Mouse (Mus musculus): ENCODE results near the gene Elp4. TPM values are rescaled to one million over a fixed set of nuclear protein-coding genes. Genes with fewer than 3 reads are reported as not detected.

Elp4 gene
- total RNA-seq, 2 experiments from 2014 or later, result 0.38 to 1.6 TPM

DNA sequence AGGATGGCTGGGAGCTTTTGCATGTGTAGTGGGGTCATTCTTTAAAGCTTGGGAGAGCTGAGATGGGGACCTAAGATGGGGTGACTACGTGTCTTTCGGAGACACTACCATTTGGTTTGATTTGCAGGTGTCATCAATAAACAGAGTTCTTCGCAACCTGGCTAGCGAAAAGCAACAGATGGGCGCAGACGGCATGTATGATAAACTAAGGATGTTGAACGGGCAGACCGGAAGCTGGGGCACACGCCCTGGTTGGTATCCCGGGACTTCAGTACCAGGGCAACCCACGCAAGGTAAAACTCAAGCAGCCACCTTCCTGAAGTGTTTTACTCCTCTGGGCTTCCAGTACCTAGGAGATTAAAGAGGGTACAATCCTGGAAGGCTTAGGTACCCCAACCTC is 218.7 kb downstream of the Elp4 start:
- no peak for ATAC-seq (replicated peaks; ENCODE audit: low FRiP score, poor library complexity, severe bottlenecking)

DNA sequence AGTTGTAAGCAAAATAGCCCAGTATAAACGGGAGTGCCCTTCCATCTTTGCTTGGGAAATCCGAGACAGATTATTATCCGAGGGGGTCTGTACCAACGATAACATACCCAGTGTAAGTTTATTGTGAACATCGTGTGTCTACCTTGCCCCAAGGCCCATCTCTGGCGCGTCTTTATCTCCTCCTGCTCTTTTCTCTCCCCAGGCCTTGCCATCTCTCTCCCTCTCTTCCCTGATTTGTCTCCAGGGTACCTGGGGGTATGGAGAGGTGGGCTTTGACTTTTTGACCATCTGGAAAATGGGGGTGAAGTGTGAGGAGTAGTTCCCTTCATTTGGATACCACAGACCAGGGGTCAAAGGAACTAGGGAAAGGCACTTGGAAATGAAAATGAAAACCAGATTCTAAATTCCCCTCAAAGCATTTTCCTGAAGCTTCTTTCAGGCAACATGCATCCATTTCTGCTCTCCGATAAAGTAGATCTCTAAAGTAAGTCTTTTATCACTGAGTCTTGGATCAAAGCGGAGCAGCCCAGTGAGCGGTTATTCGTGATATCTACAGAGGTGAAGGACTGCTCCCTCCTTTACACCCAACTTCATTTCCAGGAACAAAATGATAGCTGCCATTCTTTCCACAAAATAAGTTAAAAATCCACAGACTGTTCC is 219.2 kb downstream of the Elp4 start:
- ATAC-seq (replicated peaks; ENCODE audit: low FRiP score, poor library complexity, severe bottlenecking), result no peak

DNA sequence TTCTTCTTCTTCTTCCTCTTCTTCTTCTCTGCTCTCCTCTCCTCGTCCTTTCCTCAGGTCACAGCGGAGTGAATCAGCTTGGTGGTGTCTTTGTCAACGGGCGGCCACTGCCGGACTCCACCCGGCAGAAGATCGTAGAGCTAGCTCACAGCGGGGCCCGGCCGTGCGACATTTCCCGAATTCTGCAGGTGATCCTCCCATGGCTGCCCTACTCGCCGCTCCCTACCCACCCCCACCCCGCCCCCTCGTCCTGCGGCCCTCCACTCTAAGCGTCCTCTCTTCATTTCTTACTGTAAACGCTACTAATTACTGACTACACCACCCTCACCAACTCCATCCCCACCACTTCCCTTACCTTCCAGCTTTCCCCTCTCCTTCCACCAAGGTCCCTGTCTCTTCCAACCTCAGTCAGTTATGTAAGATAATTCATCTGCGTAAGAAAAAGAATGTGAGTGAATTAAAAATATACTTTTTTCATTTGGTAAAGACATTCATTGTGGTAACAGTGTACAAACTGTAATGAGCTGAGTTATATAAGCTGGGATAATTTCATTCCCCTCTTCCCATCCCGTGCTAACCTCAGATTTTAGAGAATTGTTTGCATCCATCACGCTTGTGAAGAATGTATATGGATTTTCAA is 220.5 kb downstream of the Elp4 start:
- no peak for ATAC-seq (replicated peaks; ENCODE audit: low FRiP score, poor library complexity, severe bottlenecking)

DNA sequence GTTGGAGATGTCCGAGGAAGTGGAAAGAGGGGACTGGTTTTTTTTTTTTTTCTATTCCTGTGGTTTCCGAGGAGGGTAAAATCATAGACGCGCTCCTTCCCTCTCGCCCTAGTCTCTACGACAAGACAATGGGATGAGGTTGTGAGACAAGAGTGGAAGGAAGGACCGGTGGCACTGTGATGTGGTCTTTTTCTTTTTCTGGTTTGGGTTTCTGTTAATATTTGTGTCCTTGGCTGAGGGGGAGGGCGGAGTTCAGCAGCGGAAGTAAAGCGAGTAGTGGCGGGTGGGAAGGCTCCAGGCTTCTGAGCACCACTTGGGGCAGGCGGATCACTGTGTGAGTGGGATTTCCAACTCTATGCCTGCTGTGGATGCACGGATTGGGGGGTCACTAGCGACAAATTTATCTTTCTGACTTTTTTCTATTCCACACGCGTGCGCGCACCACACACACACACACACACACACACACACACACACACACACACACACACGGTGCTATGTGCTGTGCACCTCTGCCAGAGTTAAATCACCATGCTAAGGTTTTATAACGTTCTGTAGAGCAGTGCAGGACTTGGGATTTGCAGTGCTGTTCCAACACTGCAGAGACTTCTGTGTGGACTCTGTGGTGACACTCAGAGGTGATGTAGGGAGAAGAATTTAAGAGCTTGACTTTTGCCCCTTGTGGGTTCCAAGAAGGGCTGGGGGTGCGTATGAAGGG is 221.6 kb downstream of the Elp4 start:
- ATAC-seq (replicated peaks; ENCODE audit: low FRiP score, poor library complexity, severe bottlenecking), result no peak

DNA sequence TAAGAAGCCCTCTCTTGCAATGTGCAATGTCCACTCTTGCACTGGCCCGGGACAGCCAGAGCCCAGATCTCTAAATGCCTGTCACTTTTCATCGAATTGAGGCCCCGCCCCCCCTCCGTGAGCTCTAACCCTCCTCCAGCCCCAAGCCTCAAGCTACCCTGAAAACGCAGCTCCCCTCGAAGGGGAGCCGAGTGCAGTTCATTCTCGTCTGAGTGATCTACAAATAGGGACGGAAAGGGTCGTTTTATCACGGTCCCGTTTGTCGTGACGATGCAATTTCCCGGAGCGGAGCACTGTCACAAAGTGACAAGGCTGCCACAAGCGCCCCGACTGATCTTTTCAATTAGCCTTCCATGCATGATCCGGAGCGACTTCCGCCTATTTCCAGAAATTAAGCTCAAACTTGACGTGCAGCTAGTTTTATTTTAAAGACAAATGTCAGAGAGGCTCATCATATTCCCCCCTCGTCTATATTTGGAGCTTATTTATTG is 222.3 kb downstream of the Elp4 start:
- ATAC-seq (replicated peaks; ENCODE audit: low FRiP score, poor library complexity, severe bottlenecking), result no peak

DNA sequence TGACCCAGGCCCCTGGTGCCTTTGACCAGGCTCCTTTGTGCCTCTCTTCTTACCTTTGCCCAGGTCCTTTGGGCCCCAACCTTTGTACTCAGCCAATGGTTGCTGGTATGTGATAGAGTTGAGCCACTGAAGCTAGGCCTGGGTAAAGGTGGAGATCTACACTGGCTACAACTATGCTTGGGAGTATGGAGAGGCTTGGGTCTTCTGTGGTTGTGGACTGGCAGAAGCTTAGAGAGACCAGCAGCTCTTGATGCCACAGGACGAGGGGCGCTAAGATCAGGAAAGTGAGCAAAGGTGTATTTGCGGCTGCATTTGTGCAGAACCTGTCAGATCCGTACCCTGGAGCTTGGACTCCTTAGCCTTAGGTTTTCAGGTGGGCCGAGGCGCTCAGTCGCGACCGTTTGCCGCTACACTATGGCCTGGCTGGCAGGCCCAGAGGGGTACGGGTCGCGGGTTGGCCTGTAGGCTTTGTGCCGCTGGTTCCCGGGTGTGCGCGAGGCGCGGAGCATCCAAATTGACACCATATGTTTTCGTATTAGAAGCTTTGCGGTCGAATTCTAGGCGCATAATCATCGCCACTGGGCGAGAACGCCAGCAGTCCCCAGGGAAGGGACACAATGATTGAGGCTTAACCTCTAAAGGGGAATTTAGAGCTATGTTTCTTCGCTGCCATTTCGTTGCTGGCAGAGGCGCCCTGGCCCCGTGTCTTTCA is 223.2 kb downstream of the Elp4 start:
- ATAC-seq (replicated peaks; ENCODE audit: low FRiP score, poor library complexity, severe bottlenecking), result no peak

DNA sequence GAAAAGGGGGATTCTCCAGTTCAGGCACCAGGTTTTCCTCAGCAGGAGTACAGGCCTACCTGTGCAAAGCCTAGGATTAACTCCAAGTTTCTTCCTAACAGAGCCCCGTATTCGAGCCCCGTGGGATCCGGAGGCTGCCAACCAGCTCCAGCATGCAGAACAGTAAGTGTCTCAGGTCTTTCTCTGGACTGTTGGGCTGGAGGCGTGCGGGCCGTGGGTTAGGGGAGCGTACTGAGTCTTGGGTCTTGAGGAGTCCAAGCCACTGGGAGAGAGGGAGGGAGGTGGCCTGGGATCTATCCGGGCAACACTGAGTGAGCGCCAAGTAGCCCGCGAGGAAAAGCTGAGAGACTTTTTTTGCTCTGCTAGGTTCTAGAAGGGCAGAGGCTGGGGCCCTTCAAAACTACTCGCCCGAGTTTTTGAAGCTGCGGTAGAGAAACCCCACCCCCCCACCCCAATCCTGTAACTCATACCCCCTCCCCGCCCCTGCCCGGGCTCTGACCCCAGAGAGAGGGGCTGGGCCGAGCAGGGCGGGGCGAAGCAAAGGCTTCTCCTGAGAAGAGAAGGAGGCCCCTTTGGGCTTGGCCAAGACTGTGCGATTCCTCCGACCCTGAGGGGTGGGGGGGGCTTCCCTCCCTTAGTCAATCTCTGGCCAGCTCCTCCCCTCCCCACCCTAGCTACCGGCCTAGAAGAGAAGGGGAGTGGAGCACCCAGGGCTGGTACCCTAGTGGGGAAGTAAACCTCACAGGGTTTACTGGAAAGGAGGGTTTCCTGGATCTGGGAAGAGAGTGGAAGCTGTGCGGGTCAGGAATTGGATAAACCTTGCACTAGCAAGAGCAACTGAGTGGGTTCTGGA is 224.0 kb downstream of the Elp4 start:
- ATAC-seq (replicated peaks; ENCODE audit: low FRiP score, poor library complexity, severe bottlenecking), result no peak

DNA sequence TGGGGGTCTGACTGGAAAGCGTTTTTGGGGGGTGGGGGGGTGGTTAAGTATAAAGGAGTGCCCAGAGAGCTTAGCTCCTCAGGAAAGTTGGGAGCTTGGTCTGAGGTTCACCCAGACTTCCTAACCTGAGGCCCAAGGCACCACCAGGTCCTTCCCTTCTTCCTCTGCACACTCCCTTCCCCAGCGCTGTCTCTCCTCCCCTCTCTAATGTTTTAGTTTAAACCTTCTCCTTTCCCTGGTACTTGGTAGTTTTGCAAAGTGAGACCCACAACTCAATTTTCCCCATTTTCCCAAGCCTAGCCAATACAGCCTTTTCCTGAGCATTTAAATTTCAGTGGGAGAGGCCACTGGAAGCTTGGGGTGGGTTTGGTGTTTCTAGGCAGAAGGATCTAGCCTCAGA is 225.0 kb downstream of the Elp4 start:
- no peak for ATAC-seq (replicated peaks; ENCODE audit: low FRiP score, poor library complexity, severe bottlenecking)

DNA sequence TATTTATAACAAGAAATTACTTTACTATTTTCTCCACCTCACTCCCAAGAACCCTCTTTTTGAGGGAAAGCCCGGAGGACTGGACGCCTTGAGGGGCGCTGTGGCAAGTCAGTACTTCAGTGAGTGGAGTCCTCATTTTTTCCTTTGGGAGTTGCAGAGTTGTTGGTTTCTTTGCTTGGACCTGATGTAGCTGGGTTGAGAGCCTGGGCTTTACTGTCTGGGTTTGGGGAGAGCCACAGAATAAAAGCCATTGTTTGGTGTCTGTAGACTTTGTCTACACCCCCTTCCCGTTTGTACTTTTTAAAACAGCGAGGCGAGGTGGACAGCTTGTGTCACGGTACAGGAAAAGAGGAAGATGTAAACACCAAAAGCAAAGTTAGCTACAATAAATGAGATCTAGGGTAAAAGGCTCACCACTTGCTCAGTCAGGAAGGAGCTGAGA is 225.5 kb downstream of the Elp4 start:
- no peak for ATAC-seq (replicated peaks; ENCODE audit: low FRiP score, poor library complexity, severe bottlenecking)

DNA sequence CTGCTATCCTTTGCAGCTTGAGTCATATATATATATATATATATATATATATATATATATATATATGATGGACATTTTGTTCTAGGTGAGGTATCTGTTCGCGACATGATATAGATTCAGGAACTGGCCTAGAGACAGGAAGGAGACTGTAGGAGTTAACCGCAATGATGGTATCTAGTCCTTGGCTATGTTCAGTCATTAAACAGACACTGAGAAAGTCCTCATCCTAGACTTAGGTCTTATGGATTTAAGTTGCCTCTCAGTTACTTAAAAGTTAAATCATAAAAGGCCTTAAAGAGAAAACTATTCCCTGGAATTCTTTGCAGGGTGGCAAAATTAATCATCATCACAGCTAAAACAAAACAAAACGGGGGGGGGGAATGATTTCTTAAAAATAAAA is 226.1 kb downstream of the Elp4 start:
- no peak for ATAC-seq (replicated peaks; ENCODE audit: low FRiP score, poor library complexity, severe bottlenecking)

DNA sequence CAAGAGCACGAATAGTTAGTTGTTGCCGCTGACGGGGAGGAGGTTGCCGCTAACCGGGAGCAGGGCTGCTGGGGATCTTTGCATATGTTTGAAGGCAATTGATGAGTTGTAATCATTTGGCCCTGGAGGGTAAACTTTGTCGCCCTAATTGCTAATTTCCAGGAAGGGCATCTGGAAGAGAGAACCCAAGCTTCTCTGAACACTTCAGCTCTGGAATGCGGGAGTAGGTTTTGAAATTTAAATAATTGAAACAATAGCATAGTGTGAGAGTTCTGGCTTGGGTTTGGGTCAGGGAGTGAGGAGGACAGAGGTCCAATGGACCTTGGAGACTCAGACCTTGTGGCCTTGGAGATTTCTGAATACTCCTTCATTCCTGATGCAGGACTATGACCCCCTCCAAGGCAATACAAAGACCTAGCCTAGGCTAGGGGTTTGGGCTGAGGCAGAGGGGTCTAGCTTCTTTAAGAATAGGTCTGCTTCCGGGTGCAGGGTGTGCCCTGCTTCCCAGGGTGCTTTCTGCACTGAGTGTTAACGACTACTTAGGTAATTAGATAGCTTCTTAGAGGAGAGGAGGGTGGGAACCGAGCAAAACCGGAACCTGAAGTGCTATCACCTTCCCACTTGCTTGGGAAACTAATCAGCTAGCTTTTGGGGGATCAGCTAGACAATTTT is 226.8 kb downstream of the Elp4 start:
- ATAC-seq (replicated peaks; ENCODE audit: low FRiP score, poor library complexity, severe bottlenecking), result no peak

DNA sequence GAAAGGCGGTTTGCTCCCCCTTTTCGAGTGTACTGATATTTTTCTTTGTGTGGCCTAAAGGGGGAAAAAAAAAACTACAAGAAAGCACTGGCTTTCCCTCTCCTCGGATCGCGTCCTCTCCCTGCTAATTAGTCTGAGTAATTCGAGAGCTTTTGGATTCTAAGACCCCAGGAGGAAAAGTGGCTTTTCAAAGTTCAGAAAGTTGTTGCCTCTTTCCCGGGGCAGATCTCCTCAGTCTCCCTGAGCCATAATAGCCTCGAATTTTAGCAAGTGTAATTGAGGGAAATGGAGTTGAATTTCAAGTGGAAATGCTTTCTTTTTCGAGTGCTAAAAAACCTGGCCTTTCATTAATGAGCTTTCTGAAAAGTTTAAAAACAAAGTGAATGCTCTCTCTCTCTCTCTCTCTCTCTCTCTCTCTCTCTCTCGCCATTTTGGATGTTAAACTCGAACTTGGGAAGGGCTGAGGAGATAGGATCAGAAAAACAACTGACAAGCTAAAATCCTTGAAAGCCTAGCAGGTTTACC is 227.4 kb downstream of the Elp4 start:
- ATAC-seq (replicated peaks; ENCODE audit: low FRiP score, poor library complexity, severe bottlenecking), result no peak

DNA sequence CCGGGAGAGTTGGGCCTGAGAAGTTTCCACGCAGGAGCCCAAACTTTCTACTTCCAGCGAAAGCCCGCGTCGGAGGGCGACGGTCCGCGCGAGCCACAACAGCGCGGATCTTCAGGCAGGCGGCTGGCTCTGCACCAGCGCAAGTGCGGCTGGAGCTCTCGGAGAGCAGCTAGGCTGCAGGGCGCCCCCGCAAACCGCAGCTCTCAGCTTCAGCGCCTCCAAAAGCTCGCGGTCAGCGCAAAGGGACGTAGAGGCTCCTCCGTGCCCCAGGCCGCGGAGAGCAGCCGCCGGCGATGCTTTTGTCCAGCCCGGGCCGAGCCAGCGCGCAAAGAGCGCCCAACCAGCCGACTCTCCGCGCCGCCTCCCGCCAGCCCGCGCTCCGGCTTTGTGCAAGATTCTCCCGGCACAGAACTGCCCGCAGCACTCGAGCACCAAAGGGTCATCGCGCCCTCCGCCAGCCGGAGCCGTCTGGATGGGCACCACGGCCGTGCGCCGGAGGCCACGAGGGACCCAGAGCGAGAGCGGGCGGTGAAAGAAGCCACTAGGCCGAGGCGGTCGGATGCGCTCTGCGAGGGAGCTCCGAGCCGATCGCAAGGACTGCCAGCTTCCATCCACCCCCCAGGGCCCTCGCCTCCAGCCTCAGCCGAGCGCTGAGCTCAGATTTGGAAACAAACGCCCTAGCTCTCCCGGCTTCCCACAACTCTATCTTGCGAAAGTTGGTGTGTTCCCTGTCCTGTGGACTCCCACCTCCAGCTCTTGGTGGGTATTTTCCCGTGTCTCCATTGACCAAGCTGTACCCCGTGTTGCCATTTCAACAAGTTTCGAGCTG is 228.1 kb downstream of the Elp4 start:
- no peak for ATAC-seq (replicated peaks; ENCODE audit: low FRiP score, poor library complexity, severe bottlenecking)

DNA sequence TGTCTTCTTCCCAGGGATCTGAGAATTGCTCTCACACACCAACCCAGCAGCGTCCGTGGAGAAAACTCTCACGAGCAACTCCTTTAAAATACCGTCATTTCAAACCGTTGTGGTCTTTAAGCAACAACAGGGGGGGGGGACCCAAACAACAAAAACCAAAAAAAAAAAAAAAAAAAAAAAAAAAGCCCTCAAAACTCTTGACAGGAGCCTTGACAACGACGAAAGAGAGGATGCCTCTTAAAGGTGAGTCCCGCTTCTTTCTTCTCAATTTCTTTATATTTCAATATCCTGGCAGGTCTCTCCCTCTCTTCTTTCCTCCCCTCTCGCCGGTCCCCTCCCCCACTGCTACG is 228.7 kb downstream of the Elp4 start:
- ATAC-seq (replicated peaks; ENCODE audit: low FRiP score, poor library complexity, severe bottlenecking), result no peak

DNA sequence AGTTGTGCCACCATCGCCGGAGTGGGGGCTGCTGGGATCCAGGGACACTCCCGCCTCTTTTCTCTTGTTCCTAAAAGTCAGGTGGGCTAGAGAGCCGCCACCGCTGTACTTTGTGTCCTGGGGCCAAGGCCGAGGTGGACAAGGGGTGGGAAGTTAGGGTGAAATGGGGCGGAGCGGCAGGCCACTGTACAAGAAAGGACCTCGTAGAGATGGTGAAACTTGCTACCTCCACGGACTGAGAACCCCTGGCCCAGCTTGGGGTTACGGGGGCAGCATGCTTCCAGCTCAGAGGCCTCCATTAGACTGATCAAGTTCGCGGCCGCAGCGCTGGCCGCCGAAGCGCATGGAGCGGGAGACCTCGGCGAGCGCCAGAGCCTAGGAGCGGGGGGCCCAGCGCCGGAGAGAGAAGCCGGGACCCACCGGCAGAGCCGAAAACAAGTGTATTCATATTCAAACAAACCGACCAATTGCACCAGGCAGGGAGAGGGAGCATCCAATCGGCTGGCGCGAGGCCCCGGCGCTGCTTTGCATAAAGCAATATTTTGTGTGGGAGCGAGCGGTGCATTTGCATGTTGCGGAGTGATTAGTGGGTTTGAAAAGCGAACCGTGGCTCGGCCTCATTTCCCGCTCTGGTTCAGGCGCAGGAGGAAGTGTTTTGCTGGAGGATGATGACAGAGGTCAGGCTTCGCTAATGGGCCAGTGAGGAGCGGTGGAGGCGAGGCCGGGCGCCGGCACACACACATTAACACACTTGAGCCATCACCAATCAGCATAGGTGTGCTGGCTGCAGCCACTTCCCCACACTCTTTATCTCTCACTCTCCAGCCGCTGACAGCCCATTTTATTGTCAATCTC is 229.3 kb downstream of the Elp4 start:
- no peak for ATAC-seq (replicated peaks; ENCODE audit: low FRiP score, poor library complexity, severe bottlenecking)

DNA sequence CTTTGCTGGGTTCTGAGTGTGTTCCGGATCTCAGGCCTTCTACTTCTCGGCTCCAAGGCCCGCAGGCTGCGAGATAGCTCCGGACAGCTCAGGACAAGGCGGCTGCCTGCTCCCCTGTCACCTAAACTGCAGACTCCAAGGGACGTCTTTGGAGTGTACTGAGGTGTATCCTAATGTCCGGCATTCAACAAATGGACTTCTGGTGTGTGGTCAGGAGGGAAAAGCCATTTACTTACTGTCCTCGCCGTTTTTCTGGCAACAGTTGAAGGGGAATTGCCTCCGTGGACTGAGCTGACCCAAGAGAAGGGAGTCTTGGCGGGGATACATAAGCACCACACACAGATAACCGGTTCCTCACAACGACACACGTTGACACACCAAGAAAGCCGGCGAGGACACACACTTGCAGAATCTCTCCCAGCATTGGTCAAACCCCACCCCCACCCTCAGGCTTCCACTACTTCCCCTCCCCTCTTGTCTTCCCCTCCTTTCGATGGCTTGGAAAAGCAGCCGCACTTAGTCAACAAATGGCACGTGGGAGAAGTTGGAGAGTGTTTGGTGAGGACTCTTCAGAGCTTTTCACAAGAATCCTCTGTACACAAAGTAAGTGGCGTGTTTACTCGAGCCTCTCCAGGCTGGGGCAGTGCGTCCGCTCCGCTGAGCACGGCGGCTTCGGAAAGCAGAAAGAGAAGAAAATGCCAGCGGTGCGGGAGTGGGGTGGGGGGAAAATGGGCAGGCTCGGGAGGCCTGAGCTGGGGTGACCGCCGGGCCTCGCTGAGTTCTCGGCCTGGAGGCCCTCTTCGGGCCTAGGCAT is 230.1 kb downstream of the Elp4 start:
- ATAC-seq (replicated peaks; ENCODE audit: low FRiP score, poor library complexity, severe bottlenecking), result no peak
